Mouse (Mus musculus): Measurements from ENCODE around the gene Nek7. TPM values are rescaled to one million over a fixed set of nuclear protein-coding genes. Genes with fewer than 3 reads are reported as not detected.

Gene Nek7
- polyA plus RNA-seq, 1 experiment from 2014 or later: 66.2 TPM

- Histone ChIP-seq H3K4me3 (ENCODE audit: inconsistent target) (no peak overlapping the region), H3K36me3 (ENCODE audit: inconsistent target) (no peaks in the 10 kb centered on the region), H3K27ac (no peak overlapping the region), H3K79me2 (ENCODE audit: inconsistent target) (peaks cover 100% of the 10 kb centered on the region)
- 94% methylated on average over 22 of the region's 22 CpGs for WGBS (ENCODE audit: missing documents)
Observed at GRCm38 (mm10) chr1:138571565-138572361, 48.2 kb downstream of the Nek7 start.

- H3K36me3 ChIP-seq (ENCODE audit: inconsistent target): no peaks in the 10 kb centered on the region
Observed at GRCm38 (mm10) chr1:138571038-138571441, 48.9 kb downstream of the Nek7 start.

GRCm38 (mm10) chr1:138568434-138569232, 51.3 kb downstream of the Nek7 start:
- WGBS (ENCODE audit: missing documents): 92% methylated on average over 6 of the region's 6 CpGs
- Histone ChIP-seq H3K36me3 (ENCODE audit: inconsistent target) (no peaks in the 10 kb centered on the region), H3K27ac (no peak overlapping the region), H3K4me3 (ENCODE audit: inconsistent target) (no peak overlapping the region), H3K79me2 (ENCODE audit: inconsistent target) (peaks cover 100% of the 10 kb centered on the region)

More at GRCm38 (mm10) chr1:138571038-138571441, 48.9 kb downstream of the Nek7 start:
- 91% methylated on average over 2 of the region's 2 CpGs for WGBS (ENCODE audit: missing documents)
- no peak overlapping the region for H3K4me3 ChIP-seq (ENCODE audit: inconsistent target)
- H3K27ac ChIP-seq: no peak overlapping the region
- H3K79me2 ChIP-seq (ENCODE audit: inconsistent target): peaks cover 100% of the 10 kb centered on the region

GRCm38 (mm10) chr1:138567946-138568345, 52.0 kb downstream of the Nek7 start:
- 94% methylated on average over 8 of the region's 9 CpGs for WGBS (ENCODE audit: missing documents)
- H3K36me3 ChIP-seq (ENCODE audit: inconsistent target): no peaks in the 10 kb centered on the region
- H3K79me2 ChIP-seq (ENCODE audit: inconsistent target): peaks cover 100% of the 10 kb centered on the region
- no peak overlapping the region for H3K4me3 ChIP-seq (ENCODE audit: inconsistent target)
- H3K27ac ChIP-seq: no peak overlapping the region

GRCm38 (mm10) chr1:138564677-138565076, 55.3 kb downstream of the Nek7 start:
- H3K27ac ChIP-seq: no peak overlapping the region
- H3K4me3 ChIP-seq (ENCODE audit: inconsistent target): no peak overlapping the region
- peaks cover 10% of the 10 kb centered on the region for H3K36me3 ChIP-seq (ENCODE audit: inconsistent target)
- 94% methylated on average over 6 of the region's 6 CpGs for WGBS (ENCODE audit: missing documents)
- peaks cover 89% of the 10 kb centered on the region for H3K79me2 ChIP-seq (ENCODE audit: inconsistent target)

- 83% methylated on average over 12 of the region's 12 CpGs for WGBS (ENCODE audit: missing documents)
- H3K79me2 ChIP-seq (ENCODE audit: inconsistent target): peaks cover 85% of the 10 kb centered on the region
- peaks cover 10% of the 10 kb centered on the region for H3K36me3 ChIP-seq (ENCODE audit: inconsistent target)
- no peak overlapping the region for H3K4me3 ChIP-seq (ENCODE audit: inconsistent target)
- no peak overlapping the region for H3K27ac ChIP-seq
Observed at GRCm38 (mm10) chr1:138560733-138561132, 59.2 kb downstream of the Nek7 start.

GRCm38 (mm10) chr1:138559213-138560101, 60.5 kb downstream of the Nek7 start:
- Histone ChIP-seq H3K79me2 (ENCODE audit: inconsistent target) (peaks cover 85% of the 10 kb centered on the region), H3K36me3 (ENCODE audit: inconsistent target) (peaks cover 13% of the 10 kb centered on the region), H3K4me3 (ENCODE audit: inconsistent target) (no peak overlapping the region), H3K27ac (no peak overlapping the region)
- WGBS (ENCODE audit: missing documents): 82% methylated on average over 11 of the region's 12 CpGs

- Histone ChIP-seq H3K4me3 (ENCODE audit: inconsistent target) (no peak overlapping the region), H3K36me3 (ENCODE audit: inconsistent target) (peaks cover 13% of the 10 kb centered on the region), H3K79me2 (ENCODE audit: inconsistent target) (peaks cover 85% of the 10 kb centered on the region), H3K27ac (no peak overlapping the region)
- WGBS (ENCODE audit: missing documents): 86% methylated on average over 1 of the region's 3 CpGs
Observed at GRCm38 (mm10) chr1:138558342-138558741, 61.6 kb downstream of the Nek7 start.

- WGBS (ENCODE audit: missing documents): 100% methylated on average over 5 of the region's 5 CpGs
- Histone ChIP-seq H3K79me2 (ENCODE audit: inconsistent target) (peaks cover 87% of the 10 kb centered on the region), H3K27ac (no peak overlapping the region), H3K36me3 (ENCODE audit: inconsistent target) (0 out of 2 replicates have a peak, but pooled peaks cover 3% of the 10 kb centered on the region), H3K4me3 (ENCODE audit: inconsistent target) (no peak overlapping the region)
Observed at GRCm38 (mm10) chr1:138554926-138555325, 65.0 kb downstream of the Nek7 start.

GRCm38 (mm10) chr1:138550184-138550583, 69.8 kb downstream of the Nek7 start:
- peak overlapping the region; percentile 11; the same call in 1 of the 2 replicates for H3K4me3 ChIP-seq (ENCODE audit: inconsistent target)
- H3K36me3 ChIP-seq (ENCODE audit: inconsistent target): 0 out of 2 replicates have a peak, but pooled peaks cover 3% of the 10 kb centered on the region
- H3K27ac ChIP-seq: peak overlapping the region; percentile 67
- WGBS (ENCODE audit: missing documents): 7% methylated on average over 6 of the region's 6 CpGs
- H3K79me2 ChIP-seq (ENCODE audit: inconsistent target): peaks cover 89% of the 10 kb centered on the region

- peaks cover 74% of the 10 kb centered on the region for H3K79me2 ChIP-seq (ENCODE audit: inconsistent target)
- WGBS (ENCODE audit: missing documents): 29% methylated on average over 1 of the region's 1 CpGs
- H3K27ac ChIP-seq: peak overlapping the region; percentile 57
- no peak overlapping the region for H3K4me3 ChIP-seq (ENCODE audit: inconsistent target)
- H3K36me3 ChIP-seq (ENCODE audit: inconsistent target): no peaks in the 10 kb centered on the region
Observed at GRCm38 (mm10) chr1:138542170-138542515, 77.8 kb downstream of the Nek7 start.

- 38% methylated on average over 8 of the region's 8 CpGs for WGBS (ENCODE audit: missing documents)
- peak overlapping the region; percentile 57 for H3K27ac ChIP-seq
- peaks cover 74% of the 10 kb centered on the region for H3K79me2 ChIP-seq (ENCODE audit: inconsistent target)
- no peak overlapping the region for H3K4me3 ChIP-seq (ENCODE audit: inconsistent target)
- no peaks in the 10 kb centered on the region for H3K36me3 ChIP-seq (ENCODE audit: inconsistent target)
Observed at GRCm38 (mm10) chr1:138541495-138542169, 78.3 kb downstream of the Nek7 start.

GRCm38 (mm10) chr1:138539713-138540112, 80.2 kb downstream of the Nek7 start:
- peaks cover 74% of the 10 kb centered on the region for H3K79me2 ChIP-seq (ENCODE audit: inconsistent target)
- WGBS (ENCODE audit: missing documents): 100% methylated on average over 1 of the region's 1 CpGs
- H3K4me3 ChIP-seq (ENCODE audit: inconsistent target): no peak overlapping the region
- H3K27ac ChIP-seq: no peak overlapping the region
- H3K36me3 ChIP-seq (ENCODE audit: inconsistent target): no peaks in the 10 kb centered on the region

GRCm38 (mm10) chr1:138538217-138538616, 81.7 kb downstream of the Nek7 start:
- peaks cover 67% of the 10 kb centered on the region; the same call in 1 of the 2 replicates for H3K79me2 ChIP-seq (ENCODE audit: inconsistent target)
- no peak overlapping the region for H3K27ac ChIP-seq
- no peak overlapping the region for H3K4me3 ChIP-seq (ENCODE audit: inconsistent target)
- no peaks in the 10 kb centered on the region for H3K36me3 ChIP-seq (ENCODE audit: inconsistent target)

Data from macrophage (primary cell).